Mouse (Mus musculus): ENCODE data around the gene Enho. TPM values are rescaled to one million over a fixed set of nuclear protein-coding genes. Genes with fewer than 3 reads are reported as not detected.

Gene Enho
- polyA plus RNA-seq, 1 experiment from 2014 or later, result 78.6 TPM

- Histone ChIP-seq H3K4me1 (peaks cover 85% of the 10 kb centered on the region), H3K4me3 (no peak overlapping the region), H3K9me3 (replicated peaks) (no peaks in the 10 kb centered on the region), H3K36me3 (peaks cover 23% of the 10 kb centered on the region), H3K9ac (no peak overlapping the region), H3K27ac (peak overlapping the region; percentile 76), H3K4me2 (replicated peaks) (no peak overlapping the region), H3K27me3 (no peaks in the 10 kb centered on the region; the same call in 1 of the 2 replicates)
- no peak for ATAC-seq (ENCODE audit: low FRiP score)
- 44% methylated on average over 11 of the region's 11 CpGs for WGBS
Measured at GRCm38 (mm10) chr4:41662723-41663122, 22.6 kb upstream of the Enho start.

GRCm38 (mm10) chr4:41660851-41661430 is 20.8 kb upstream of the Enho start:
- peak overlapping the region; percentile 30; the same call in 1 of the 2 replicates for H3K27ac ChIP-seq
- H3K4me2 ChIP-seq (replicated peaks), result no peak overlapping the region
- H3K4me3 ChIP-seq, result no peak overlapping the region
- H3K4me1 ChIP-seq, result peaks cover 79% of the 10 kb centered on the region
- 0 out of 2 replicates have a peak, but pooled peaks have one; percentile 16 for ATAC-seq (ENCODE audit: low FRiP score)
- no peaks in the 10 kb centered on the region for H3K9me3 ChIP-seq (replicated peaks)
- H3K9ac ChIP-seq, result 0 out of 2 replicates have a peak overlapping the region, but pooled peaks have one; percentile 1
- H3K36me3 ChIP-seq, result peaks cover 24% of the 10 kb centered on the region
- H3K27me3 ChIP-seq, result no peaks in the 10 kb centered on the region
- 21% methylated on average over 11 of the region's 11 CpGs for WGBS

- Histone ChIP-seq H3K9ac (peak overlapping the region; percentile 25; the same call in 1 of the 2 replicates), H3K4me2 (replicated peaks) (no peak overlapping the region), H3K27ac (no peak overlapping the region), H3K4me1 (peaks cover 67% of the 10 kb centered on the region), H3K4me3 (no peak overlapping the region), H3K36me3 (peaks cover 24% of the 10 kb centered on the region), H3K27me3 (no peaks in the 10 kb centered on the region), H3K9me3 (replicated peaks) (no peaks in the 10 kb centered on the region)
- WGBS, result 55% methylated on average over 13 of the region's 13 CpGs
- no peak for ATAC-seq (ENCODE audit: low FRiP score)
Measured at GRCm38 (mm10) chr4:41659556-41659955, 19.4 kb upstream of the Enho start.

GRCm38 (mm10) chr4:41658566-41659384 is 18.7 kb upstream of the Enho start:
- Histone ChIP-seq H3K4me1 (peaks cover 59% of the 10 kb centered on the region), H3K36me3 (peaks cover 24% of the 10 kb centered on the region), H3K4me2 (replicated peaks) (no peak overlapping the region), H3K27me3 (no peaks in the 10 kb centered on the region), H3K4me3 (no peak overlapping the region; the same call in 1 of the 2 replicates), H3K9ac (peak overlapping the region; percentile 9; the same call in 1 of the 2 replicates), H3K9me3 (replicated peaks) (no peaks in the 10 kb centered on the region), H3K27ac (peak overlapping the region; percentile 66; the same call in 1 of the 2 replicates)
- peak; percentile 33 for ATAC-seq (ENCODE audit: low FRiP score)
- WGBS, result 22% methylated on average over 23 of the region's 25 CpGs

GRCm38 (mm10) chr4:41655525-41655924 is 15.4 kb upstream of the Enho start:
- Histone ChIP-seq H3K9ac (no peak overlapping the region), H3K9me3 (replicated peaks) (no peaks in the 10 kb centered on the region), H3K4me2 (replicated peaks) (no peak overlapping the region), H3K27ac (no peak overlapping the region), H3K4me3 (no peak overlapping the region), H3K36me3 (peaks cover 19% of the 10 kb centered on the region), H3K4me1 (peaks cover 31% of the 10 kb centered on the region), H3K27me3 (no peaks in the 10 kb centered on the region)
- ATAC-seq (ENCODE audit: low FRiP score), result no peak
- 74% methylated on average over 2 of the region's 2 CpGs for WGBS

- 10% methylated on average over 7 of the region's 7 CpGs for WGBS
- Histone ChIP-seq H3K36me3 (peaks cover 13% of the 10 kb centered on the region), H3K27ac (no peak overlapping the region), H3K9ac (no peak overlapping the region), H3K27me3 (no peaks in the 10 kb centered on the region), H3K4me3 (no peak overlapping the region), H3K4me2 (replicated peaks) (no peak overlapping the region), H3K4me1 (peaks cover 18% of the 10 kb centered on the region), H3K9me3 (replicated peaks) (no peaks in the 10 kb centered on the region)
- peak; percentile 35; the same call in 1 of the 2 replicates for ATAC-seq (ENCODE audit: low FRiP score)
Measured at GRCm38 (mm10) chr4:41654217-41654616, 14.1 kb upstream of the Enho start.

- ATAC-seq (ENCODE audit: low FRiP score), result no peak
- no peak overlapping the region for H3K4me3 ChIP-seq
- no peak overlapping the region; the same call in 1 of the 2 replicates for H3K27ac ChIP-seq
- 63% methylated on average over 6 of the region's 6 CpGs for WGBS
- H3K27me3 ChIP-seq, result no peaks in the 10 kb centered on the region
- no peak overlapping the region for H3K4me2 ChIP-seq (replicated peaks)
- no peak overlapping the region for H3K9ac ChIP-seq
- H3K9me3 ChIP-seq (replicated peaks), result no peaks in the 10 kb centered on the region
- H3K36me3 ChIP-seq, result peaks cover 13% of the 10 kb centered on the region
- H3K4me1 ChIP-seq, result peaks cover 14% of the 10 kb centered on the region
Measured at GRCm38 (mm10) chr4:41653730-41654129, 13.6 kb upstream of the Enho start.

- H3K4me1 ChIP-seq, result peaks cover 14% of the 10 kb centered on the region
- no peak overlapping the region for H3K9ac ChIP-seq
- ATAC-seq (ENCODE audit: low FRiP score), result peak; percentile 46; the same call in 1 of the 2 replicates
- WGBS, result 39% methylated on average over 6 of the region's 6 CpGs
- H3K27me3 ChIP-seq, result no peaks in the 10 kb centered on the region
- peaks cover 11% of the 10 kb centered on the region for H3K36me3 ChIP-seq
- H3K27ac ChIP-seq, result no peak overlapping the region
- no peaks in the 10 kb centered on the region for H3K9me3 ChIP-seq (replicated peaks)
- no peak overlapping the region for H3K4me3 ChIP-seq
- H3K4me2 ChIP-seq (replicated peaks), result no peak overlapping the region
Measured at GRCm38 (mm10) chr4:41653296-41653695, 13.2 kb upstream of the Enho start.

GRCm38 (mm10) chr4:41648627-41649026 is 8.5 kb upstream of the Enho start:
- H3K9me3 ChIP-seq (replicated peaks), result no peaks in the 10 kb centered on the region
- 68% methylated on average over 7 of the region's 7 CpGs for WGBS

GRCm38 (mm10) chr4:41648157-41648556 is 8.0 kb upstream of the Enho start:
- Histone ChIP-seq H3K4me3 (no peak overlapping the region), H3K9me3 (replicated peaks) (no peaks in the 10 kb centered on the region), H3K27ac (no peak overlapping the region), H3K9ac (no peak overlapping the region), H3K27me3 (no peaks in the 10 kb centered on the region), H3K4me1 (peaks cover 23% of the 10 kb centered on the region), H3K4me2 (replicated peaks) (no peak overlapping the region), H3K36me3 (no peaks in the 10 kb centered on the region)
- 13% methylated on average over 4 of the region's 4 CpGs for WGBS
- ATAC-seq (ENCODE audit: low FRiP score), result peak; percentile 46; the same call in 1 of the 2 replicates

More at GRCm38 (mm10) chr4:41648627-41649026, 8.5 kb upstream of the Enho start:
- H3K4me1 ChIP-seq, result peaks cover 24% of the 10 kb centered on the region
- H3K27ac ChIP-seq, result no peak overlapping the region; the same call in 1 of the 2 replicates
- no peaks in the 10 kb centered on the region for H3K27me3 ChIP-seq
- H3K9ac ChIP-seq, result no peak overlapping the region
- H3K4me3 ChIP-seq, result no peak overlapping the region
- H3K36me3 ChIP-seq, result no peaks in the 10 kb centered on the region
- ATAC-seq (ENCODE audit: low FRiP score), result no peak
- H3K4me2 ChIP-seq (replicated peaks), result no peak overlapping the region

- H3K4me2 ChIP-seq (replicated peaks), result no peak overlapping the region
- no peak overlapping the region for H3K9ac ChIP-seq
- H3K27ac ChIP-seq, result no peak overlapping the region
- no peaks in the 10 kb centered on the region for H3K27me3 ChIP-seq
- peaks cover 24% of the 10 kb centered on the region for H3K4me1 ChIP-seq
- WGBS, result 35% methylated on average over 5 of the region's 5 CpGs
- no peak for ATAC-seq (ENCODE audit: low FRiP score)
- no peaks in the 10 kb centered on the region for H3K36me3 ChIP-seq
- H3K4me3 ChIP-seq, result no peak overlapping the region
- no peaks in the 10 kb centered on the region for H3K9me3 ChIP-seq (replicated peaks)
Measured at GRCm38 (mm10) chr4:41645488-41645887, 5.4 kb upstream of the Enho start.

- Histone ChIP-seq H3K36me3 (peaks cover 7% of the 10 kb centered on the region; the same call in 1 of the 2 replicates), H3K27ac (no peak overlapping the region), H3K9ac (no peak overlapping the region), H3K27me3 (no peaks in the 10 kb centered on the region), H3K4me2 (replicated peaks) (no peak overlapping the region), H3K9me3 (replicated peaks) (no peaks in the 10 kb centered on the region), H3K4me1 (peaks cover 44% of the 10 kb centered on the region), H3K4me3 (no peak overlapping the region)
- ATAC-seq (ENCODE audit: low FRiP score), result no peak
- WGBS, result 68% methylated on average over 6 of the region's 6 CpGs
Measured at GRCm38 (mm10) chr4:41641199-41641822, 1.2 kb upstream of the Enho start.
